Mouse (Mus musculus) E14TG2a.4 (cell line): ENCODE measurements around the gene Alcam.

ENCODE experiments used
- CTCF ChIP-seq: conservative IDR thresholded peaks from 2 replicates; pipeline ENCODE4 v1.5.1; 2014; ENCODE audit warnings: low read length
- NANOG ChIP-seq: IDR thresholded peaks from 2 replicates; pipeline ENCODE4 v1.6.1; 2014; ENCODE audit warnings: borderline replicate concordance, low read length, mixed read lengths
- POU5F1 ChIP-seq: IDR thresholded peaks from 2 replicates; pipeline ENCODE4 v1.6.1; 2014; ENCODE audit warnings: low read length, borderline replicate concordance

DNA sequence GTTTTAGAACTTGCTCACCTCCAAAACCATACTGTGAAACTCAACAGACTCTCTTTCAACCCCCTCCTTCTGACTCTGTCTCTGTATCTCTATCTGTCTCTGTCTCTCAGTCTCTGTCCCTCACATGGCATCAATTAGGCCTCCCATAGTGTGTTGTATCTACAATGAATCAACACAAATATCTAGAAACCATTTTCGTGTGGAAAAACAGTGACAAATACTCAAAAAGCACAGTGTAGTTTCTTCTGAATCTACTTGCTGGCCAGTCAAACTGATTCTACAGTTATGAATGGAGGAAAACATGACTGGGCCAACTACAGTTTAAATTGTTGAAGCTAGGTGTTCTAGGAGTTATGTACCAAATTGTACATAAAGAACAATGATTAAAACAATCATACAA lies 10.8 kb downstream of the Alcam start:
- TF ChIP-seq CTCF (no peak), POU5F1 (no peak), NANOG (no peak)
